Mouse (Mus musculus) B cell, adult 2 months (primary cell): ENCODE data around the gene Nol12.
A peak's percentile ranks its signal among the peaks of the same experiment; 100 is the strongest.

Experiments
- DNase-seq, 2 experiments: peaks; one replicate each; pipeline ENCODE4 v3.0.0; 2022

The Nol12 gene

DNA sequence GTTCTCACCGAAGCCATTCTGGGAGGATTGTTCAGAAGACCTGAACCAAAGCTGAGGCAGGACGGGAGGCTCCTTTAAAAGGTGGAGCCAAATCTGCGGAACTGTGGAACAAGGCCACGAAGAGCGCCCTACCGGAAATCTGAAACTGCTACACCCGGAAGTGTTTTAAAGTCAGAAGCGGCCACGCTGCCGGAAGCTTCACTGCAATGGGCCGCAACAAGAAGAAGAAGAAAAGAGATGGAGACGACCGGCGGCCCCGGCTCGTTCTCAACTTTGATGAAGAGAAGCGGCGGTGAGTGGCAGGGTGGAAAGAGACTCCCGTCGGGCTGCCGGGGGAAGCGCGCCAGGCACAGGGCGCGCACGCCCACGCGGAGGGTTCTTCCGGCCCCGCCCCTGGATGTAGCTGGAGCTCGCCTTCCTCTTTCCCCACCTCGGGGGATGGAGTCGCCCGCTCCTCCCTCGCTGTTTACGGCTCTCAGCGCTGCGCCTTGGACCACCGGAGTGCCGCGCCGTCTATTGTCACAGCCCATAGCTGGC, at the start of gene Nol12:
Gene Nol12, plus strand, starts transcription at position 150 of the 537 bp plus-strand sequence.
- peak; percentile 84 to 86 for DNase-seq

GRCm38 (mm10) chr15:78889401-78889853, 45.3 kb upstream of the Nol12 start:
- DNase-seq: no peak

GRCm38 (mm10) chr15:78892440-78892839, 42.3 kb upstream of the Nol12 start:
- DNase-seq: no peak

GRCm38 (mm10) chr15:78894726-78895125, 40.0 kb upstream of the Nol12 start:
- peak; percentile 30 to 36 for DNase-seq

GRCm38 (mm10) chr15:78895741-78896140, 39.0 kb upstream of the Nol12 start:
- DNase-seq: no peak

DNA sequence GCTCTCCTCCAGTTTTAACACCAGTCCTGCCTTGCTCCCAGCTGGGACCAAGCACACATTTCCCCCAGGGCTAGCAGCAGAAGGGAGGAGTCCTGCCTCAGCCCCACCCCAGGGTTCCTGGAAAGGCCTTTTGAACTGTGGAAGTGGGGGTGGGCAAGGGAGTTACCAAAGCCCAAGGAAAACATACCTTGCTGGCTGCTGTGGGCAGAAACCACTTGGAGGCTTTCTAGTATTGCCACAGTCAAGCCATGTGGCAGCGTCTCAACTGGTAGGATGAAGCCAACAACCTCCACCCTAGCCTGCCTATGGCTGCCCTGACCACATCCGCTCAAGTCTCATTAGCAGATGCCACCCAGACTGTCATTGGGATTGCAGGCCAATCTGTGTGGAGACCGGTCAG, 38.6 kb upstream of the Nol12 start:
- DNase-seq: no peak

DNA sequence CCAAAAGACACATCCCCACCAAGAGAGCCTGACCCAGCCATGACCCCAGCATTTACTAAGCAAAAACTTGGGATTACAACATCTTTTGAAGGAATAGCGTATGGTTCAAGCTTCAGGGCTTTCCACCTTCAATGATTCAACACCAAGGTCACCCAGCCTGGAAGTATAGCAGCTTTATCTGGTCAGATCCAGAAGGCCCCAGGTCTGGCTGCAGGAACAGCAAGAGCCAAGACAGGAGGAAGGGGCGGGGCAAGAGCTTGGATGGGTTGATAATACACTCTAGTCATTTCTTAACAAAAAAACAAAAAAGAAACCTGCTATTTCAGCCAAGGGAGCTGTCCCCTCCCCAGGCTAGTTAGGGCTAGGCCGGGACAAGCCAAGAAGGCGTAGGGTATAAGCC, 37.2 kb upstream of the Nol12 start:
- no peak for DNase-seq

GRCm38 (mm10) chr15:78898507-78899001, 36.2 kb upstream of the Nol12 start:
- peak in 1 of 2 experiments; percentile 48 for DNase-seq

DNA sequence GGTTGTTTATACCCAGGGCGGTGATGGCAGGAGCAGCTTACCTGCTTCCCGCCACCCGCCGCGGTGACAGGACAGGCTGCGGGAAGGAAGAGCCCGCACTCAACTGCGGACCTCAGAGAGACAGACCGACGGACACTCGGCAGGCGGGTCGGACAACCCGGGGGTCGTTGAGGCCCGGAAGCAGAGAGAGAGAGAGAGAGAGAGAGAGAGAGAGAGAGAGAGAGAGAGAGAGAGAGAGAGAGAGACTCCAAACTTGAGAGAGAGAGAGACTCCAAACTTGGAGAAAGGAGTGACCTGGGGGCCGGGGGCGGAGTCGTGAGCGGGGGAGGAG, 35.4 kb upstream of the Nol12 start, which contains the start of gene Gm49510:
Gene Gm49510, plus strand, starts transcription at position 259 of the 331 bp plus-strand sequence.
- no peak for DNase-seq

- DNase-seq: peak; percentile 70
These were observed 34.8 kb upstream of the Nol12 start, which contains the start of gene Sh3bp1 for GRCm38 (mm10) chr15:78899740-78900584. Sh3bp1 (plus strand) TSS chr15:78899768.

DNA sequence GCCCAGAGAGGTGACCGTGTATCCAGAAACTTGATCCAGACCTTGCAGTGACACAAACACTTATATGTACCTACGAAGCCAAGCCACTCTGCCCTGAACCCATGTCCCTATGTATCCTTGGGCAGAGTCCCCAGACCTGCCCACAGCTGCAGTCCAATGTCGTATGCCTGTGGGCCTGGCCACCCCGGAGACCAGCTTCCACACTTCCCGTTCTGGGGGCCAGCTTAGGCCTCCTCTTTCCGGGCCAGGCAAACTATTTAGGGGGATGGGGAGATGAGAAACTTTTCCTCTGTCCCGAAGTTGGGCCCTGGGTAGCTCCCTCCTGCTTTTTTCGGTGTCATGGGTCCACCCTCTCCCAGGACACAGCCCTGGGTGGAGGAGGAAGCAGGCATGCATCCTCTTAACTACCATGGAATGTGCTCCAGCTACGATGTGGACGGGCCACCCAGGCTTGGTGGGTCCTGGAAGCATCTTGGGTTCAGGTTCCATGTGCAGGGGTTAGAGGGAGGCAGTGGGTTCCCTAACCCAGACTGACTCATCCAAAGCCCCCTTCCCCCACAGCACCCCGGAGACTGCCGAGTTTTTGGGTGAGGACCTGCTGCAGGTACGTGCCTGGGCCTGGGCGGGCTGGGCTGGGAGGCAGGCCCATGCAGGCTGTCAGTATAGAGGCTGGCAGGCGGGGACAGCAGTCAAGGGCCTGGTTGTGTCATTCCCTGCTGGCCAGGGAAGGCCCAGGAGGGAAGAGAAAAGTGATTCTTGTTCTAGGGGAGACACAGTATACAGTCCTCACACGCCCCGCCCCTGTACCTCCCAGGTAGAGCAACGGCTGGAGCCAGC, 33.9 kb upstream of the Nol12 start:
- no peak for DNase-seq

- no peak for DNase-seq
These were observed 33.3 kb upstream of the Nol12 start for GRCm38 (mm10) chr15:78901422-78901789.

- DNase-seq: peak; percentile 91 to 92
These were observed 31.5 kb upstream of the Nol12 start for GRCm38 (mm10) chr15:78903243-78903642.

DNA sequence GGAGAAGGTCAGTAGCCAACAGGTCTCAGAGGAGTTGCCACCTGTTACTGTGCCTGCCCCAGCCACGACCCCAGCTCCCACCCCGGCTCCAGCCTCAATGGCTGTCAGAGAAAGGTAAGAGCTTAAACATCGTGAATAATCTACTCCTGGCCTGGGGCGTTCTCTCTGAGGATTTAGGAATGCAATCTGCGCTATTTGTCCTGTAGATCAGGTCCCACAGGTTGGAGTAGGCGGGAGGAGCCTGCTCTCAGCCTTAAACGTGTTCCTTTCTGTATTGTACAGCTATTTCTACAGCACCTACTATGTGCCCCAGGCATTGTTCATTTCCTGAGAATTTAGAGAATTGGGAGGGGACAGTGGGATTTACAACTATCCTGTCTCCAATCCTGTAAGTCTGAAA, 26.3 kb upstream of the Nol12 start:
- DNase-seq: no peak

GRCm38 (mm10) chr15:78908982-78909381, 25.8 kb upstream of the Nol12 start:
- no peak for DNase-seq

DNA sequence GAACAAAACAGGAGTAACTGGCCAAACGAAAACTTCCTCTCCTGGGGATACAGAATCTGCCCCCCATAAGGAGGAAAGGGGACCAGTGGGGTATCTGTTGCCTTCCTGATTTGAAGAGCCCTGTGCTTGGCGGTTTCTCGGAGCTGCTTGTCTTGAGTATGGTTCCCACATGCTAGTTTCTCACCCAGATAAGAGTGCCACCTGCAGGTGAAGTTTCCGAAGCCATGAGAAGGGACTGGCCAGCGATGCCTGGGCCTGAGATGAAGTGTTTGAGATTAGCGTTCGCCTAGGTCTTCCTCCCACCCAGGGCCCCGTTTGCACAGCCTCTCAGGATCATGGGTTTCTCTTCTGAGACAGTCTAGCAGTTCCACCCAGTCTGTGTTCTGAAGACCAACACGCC, 22.7 kb upstream of the Nol12 start:
- DNase-seq: peak; percentile 38 to 41

DNA sequence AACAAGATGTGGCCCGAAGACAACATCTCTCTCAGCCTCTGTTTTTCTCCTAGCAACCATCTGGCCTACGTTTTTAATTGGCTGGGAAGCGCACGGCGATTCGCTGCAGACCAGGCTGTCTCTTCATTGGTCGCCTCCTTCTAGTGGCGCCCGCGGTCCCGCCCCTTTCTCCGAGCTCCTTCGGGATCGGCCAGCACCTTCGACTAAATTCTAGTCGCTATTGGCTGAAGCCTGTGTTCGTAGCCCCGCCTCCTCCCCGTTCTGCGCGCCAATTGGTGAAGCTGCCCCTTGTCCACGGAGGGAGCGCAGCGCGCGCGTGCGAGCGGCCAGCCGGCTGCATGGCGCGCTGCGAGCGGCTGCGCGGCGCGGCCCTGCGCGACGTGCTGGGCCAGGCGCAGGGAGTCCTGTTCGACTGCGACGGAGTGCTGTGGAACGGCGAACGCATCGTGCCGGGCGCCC, 21.1 kb upstream of the Nol12 start, which contains the start of gene Pdxp:
Gene Pdxp, plus strand, starts transcription at position 288 of the 459 bp plus-strand sequence.
- peak; percentile 94 to 96 for DNase-seq

DNA sequence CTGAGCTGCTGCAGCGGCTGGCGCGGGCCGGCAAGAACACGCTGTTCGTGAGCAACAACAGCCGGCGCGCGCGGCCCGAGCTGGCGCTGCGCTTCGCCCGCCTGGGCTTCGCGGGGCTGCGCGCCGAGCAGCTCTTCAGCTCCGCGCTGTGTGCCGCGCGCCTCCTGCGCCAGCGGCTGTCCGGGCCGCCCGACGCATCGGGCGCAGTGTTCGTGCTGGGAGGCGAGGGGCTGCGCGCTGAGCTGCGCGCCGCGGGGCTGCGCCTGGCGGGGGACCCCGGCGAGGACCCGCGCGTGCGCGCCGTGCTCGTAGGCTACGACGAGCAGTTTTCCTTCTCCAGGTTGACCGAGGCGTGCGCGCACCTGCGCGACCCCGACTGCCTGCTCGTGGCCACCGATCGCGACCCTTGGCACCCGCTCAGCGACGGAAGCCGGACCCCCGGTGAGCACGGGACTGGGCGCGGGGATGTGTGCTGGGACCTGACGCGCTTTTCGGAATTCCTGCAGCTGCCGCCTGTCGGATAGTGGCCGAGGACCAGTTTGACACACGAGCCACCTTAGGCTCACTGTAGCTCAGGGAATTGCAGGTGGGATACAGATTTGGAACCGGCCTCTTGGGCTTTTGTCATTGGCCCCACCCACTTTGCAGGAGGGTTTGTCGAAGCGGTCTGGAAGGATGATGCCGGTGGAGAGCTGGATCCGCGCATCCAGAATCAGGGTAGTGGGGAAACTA, 20.5 kb upstream of the Nol12 start:
- no peak for DNase-seq

- no peak for DNase-seq
These were observed 19.7 kb upstream of the Nol12 start for GRCm38 (mm10) chr15:78914823-78915659.

GRCm38 (mm10) chr15:78915660-78916017, 19.1 kb upstream of the Nol12 start:
- peak; percentile 76 to 78 for DNase-seq

DNA sequence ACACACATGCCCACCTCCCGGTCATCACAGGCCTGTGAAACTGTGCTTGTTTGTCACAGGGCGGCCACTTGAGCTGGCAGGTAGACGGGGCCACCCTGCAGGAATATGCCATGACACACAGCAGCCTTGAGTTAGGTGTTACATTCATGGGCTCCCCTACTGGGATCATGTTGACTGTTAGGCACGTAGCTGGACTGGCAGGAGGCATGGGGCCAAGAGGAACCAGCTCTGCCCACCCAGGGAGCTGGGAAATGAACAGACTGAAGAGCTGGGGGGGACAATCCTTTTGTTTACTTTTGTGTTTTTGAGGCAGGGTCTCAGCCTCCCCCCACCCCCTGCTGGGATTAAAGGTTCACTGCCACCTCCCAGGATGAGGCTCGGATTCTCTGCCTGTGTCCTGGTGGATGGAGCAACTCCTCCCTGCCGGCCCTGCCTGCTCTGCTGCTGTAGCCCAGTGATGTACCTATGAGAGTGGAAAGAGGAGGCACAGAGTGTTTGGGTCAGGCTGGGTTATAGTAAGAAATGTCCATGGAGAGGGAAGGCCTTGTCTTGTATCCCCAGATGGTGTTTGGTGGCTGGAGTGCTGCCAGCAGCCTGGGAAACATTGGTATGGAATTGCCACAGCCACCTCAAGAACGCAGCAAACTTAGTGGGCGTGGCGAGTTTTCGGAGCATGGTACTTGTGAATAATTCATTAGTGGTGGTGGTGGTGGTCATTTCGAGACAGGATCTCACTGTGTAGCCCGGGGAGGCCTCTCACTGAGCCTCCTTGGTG, 18.5 kb upstream of the Nol12 start:
- no peak for DNase-seq
